Mouse (Mus musculus) liver, embryonic 13.5 days (tissue): ENCODE measurements around the gene Tshz2. TPM values are rescaled to one million over a fixed set of nuclear protein-coding genes. Genes with fewer than 3 reads are reported as not detected.

Experiments used
- ATAC-seq: fragments of 200-750 bp; cut with Nextera tagmentation; 2 replicates; pipeline ENCODE4 v1.8.0; 2017; ENCODE audit warnings: low read depth, mild to moderate bottlenecking, moderate number of reproducible peaks, moderate library complexity
- DNase-seq: peaks from one replicate; pipeline ENCODE4 v3.0.0; 2022
- H3K27ac ChIP-seq: fragments of 300-500 bp; sonication (generic); 2 replicates; pipeline ENCODE4 v1.5.1; 2015; ENCODE audit warnings: moderate library complexity, mild to moderate bottlenecking, inconsistent platforms
- H3K27me3 ChIP-seq: fragments of 300-500 bp; sonication (generic); 2 replicates; pipeline ENCODE4 v1.6.1; 2015; ENCODE audit warnings: mild to moderate bottlenecking, inconsistent platforms
- H3K36me3 ChIP-seq: fragments of 300-500 bp; sonication (generic); 2 replicates; pipeline ENCODE4 v1.6.1; 2015; ENCODE audit warnings: mild to moderate bottlenecking, inconsistent platforms
- H3K4me1 ChIP-seq: fragments of 300-500 bp; sonication (generic); replicated peaks from 2 replicates; pipeline ENCODE4 v1.6.1; 2015; ENCODE audit warnings: inconsistent platforms
- H3K4me2 ChIP-seq: fragments of 300-500 bp; sonication (generic); 2 replicates; pipeline ENCODE4 v1.6.1; 2015; ENCODE audit warnings: inconsistent platforms, mild to moderate bottlenecking, moderate library complexity
- H3K4me3 ChIP-seq: fragments of 300-500 bp; sonication (generic); replicated peaks from 2 replicates; pipeline ENCODE4 v1.5.1; 2015; ENCODE audit warnings: mild to moderate bottlenecking, inconsistent platforms
- H3K9ac ChIP-seq: fragments of 300-500 bp; sonication (generic); 2 replicates; pipeline ENCODE4 v1.6.1; 2015; ENCODE audit warnings: mild to moderate bottlenecking, inconsistent platforms
- H3K9me3 ChIP-seq: fragments of 300-500 bp; sonication (generic); replicated peaks from 2 replicates; pipeline ENCODE4 v1.6.1; 2016; ENCODE audit warnings: inconsistent platforms
- WGBS: fragments of 180-500 bp; shearing (Covaris S2); methylation state at CpG from one replicate; pipeline ENCODE4 v1.1.7; 2015; ENCODE audit not compliant: insufficient replicate concordance; 5-methylcytosine and 5-hydroxymethylcytosine counted together
- polyA plus RNA-seq: library from polyadenylated mRNA; unstranded; fragments of >200 nt; fragmentation: Nextera tagmentation; extraction: Ambion mirVana; gene quantifications from 2 replicates; pipeline ENCODE4 v1.2.1, GENCODE M21; 2015

Tshz2 gene
- polyA plus RNA-seq, 1 experiment from 2014 or later: 1.0 TPM

DNA sequence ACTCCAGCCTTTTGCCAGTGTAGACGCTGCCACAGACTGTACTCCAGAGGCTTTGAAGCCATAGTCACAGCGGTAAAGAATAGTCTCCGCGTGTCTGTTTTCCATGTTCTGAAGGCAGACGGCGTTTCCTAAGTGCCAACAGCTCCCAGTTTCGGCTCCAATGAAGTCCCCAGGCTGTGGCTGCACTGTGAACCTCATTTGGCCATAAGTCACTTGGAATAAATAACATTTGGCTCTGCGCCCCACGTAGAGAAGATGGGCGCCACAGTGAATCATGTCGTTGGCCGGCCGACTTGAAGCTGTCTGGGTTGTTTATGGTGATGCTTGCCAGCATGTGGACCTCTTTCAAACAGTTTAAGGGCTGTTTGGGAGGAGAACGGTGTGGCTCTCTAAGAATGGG, 426.0 kb downstream of the Tshz2 start:
- Histone ChIP-seq H3K4me2 (no peak overlapping the region), H3K9me3 (no peaks in the 10 kb centered on the region), H3K36me3 (no peaks in the 10 kb centered on the region), H3K9ac (no peak overlapping the region), H3K27me3 (no peaks in the 10 kb centered on the region), H3K4me1 (no peaks in the 10 kb centered on the region), H3K4me3 (no peak overlapping the region), H3K27ac (no peak overlapping the region)
- ATAC-seq (no peak), DNase-seq (no peak)
- 77% methylated on average over 14 of the region's 14 CpGs for WGBS

DNA sequence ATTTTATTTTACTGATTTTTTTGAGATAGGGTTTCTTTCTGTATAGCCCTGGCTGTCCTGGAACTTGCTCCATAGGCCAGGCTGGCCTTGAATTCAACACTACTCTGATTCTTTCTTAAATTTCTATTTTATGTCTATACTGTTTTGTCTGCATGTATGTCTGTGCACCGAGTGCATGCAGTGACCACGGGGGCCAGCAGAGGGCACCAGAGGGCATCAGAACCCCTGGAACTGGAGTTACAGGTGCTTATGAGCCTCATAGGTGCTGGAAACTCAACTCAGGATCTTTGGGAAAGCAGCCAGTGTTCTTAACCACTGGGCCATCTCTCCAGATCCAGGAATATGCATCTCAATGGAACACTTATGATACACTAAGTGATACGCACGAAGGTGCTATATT, 427.3 kb downstream of the Tshz2 start:
- Histone ChIP-seq H3K4me2 (no peak overlapping the region), H3K36me3 (no peaks in the 10 kb centered on the region), H3K4me3 (no peak overlapping the region), H3K27ac (no peak overlapping the region), H3K27me3 (no peaks in the 10 kb centered on the region), H3K4me1 (no peaks in the 10 kb centered on the region), H3K9me3 (no peaks in the 10 kb centered on the region), H3K9ac (no peak overlapping the region)
- DNase-seq (peak; percentile 46), ATAC-seq (no peak)
- 54% methylated on average over 4 of the region's 4 CpGs for WGBS

DNA sequence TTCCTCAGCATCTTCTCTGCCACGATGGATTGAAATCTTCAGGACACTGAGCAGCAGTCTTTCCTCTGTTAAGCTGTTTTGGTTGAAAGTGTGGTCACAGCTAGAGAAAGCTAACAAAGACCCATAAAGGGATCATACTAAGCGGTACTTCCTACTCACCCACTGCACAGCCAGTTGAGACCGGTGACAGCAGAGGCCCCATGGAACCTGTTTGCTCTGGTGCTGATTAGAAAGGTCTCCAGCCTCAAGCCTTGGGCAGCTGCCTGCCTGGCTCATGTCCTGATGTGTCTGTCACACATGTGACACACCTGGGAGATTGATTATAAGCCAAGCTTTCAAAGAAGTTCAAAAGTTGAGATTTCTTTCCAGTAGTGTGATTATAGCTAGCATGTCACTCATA, 429.6 kb downstream of the Tshz2 start:
- Histone ChIP-seq H3K9me3 (no peaks in the 10 kb centered on the region), H3K27me3 (no peaks in the 10 kb centered on the region), H3K36me3 (no peaks in the 10 kb centered on the region), H3K4me3 (no peak overlapping the region), H3K4me1 (no peaks in the 10 kb centered on the region), H3K27ac (no peak overlapping the region), H3K9ac (no peak overlapping the region), H3K4me2 (no peak overlapping the region)
- ATAC-seq (no peak), DNase-seq (no peak)
- 59% methylated on average over 3 of the region's 3 CpGs for WGBS

DNA sequence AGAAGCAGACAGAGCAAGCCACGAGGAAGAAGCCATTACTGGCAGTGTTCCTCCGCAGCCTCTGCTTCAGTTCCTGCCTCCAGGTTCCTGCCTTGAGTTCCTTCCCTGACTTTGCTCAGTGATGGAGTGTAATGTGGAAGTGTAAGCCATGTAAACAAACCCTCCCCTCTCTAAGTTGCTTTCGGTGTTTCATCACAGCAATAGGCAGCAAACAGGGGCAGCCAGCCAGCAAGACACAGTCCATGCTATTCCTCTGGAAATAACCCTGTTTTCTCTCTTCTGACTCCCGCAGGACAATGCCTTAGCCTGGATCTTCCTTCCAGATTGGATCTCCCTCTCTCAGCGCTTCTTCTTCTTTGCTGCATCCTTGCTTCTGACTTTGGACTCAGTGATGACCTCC, 437.2 kb downstream of the Tshz2 start:
- H3K4me1 ChIP-seq: no peaks in the 10 kb centered on the region; the same call in 1 of the 2 replicates
- H3K9ac ChIP-seq: no peak overlapping the region
- H3K4me2 ChIP-seq: no peak overlapping the region
- ATAC-seq (no peak), DNase-seq (no peak)
- no peak overlapping the region for H3K4me3 ChIP-seq
- H3K36me3 ChIP-seq: no peaks in the 10 kb centered on the region
- 66% methylated on average over 5 of the region's 5 CpGs for WGBS
- no peaks in the 10 kb centered on the region for H3K27me3 ChIP-seq
- H3K9me3 ChIP-seq: no peaks in the 10 kb centered on the region
- no peak overlapping the region for H3K27ac ChIP-seq

DNA sequence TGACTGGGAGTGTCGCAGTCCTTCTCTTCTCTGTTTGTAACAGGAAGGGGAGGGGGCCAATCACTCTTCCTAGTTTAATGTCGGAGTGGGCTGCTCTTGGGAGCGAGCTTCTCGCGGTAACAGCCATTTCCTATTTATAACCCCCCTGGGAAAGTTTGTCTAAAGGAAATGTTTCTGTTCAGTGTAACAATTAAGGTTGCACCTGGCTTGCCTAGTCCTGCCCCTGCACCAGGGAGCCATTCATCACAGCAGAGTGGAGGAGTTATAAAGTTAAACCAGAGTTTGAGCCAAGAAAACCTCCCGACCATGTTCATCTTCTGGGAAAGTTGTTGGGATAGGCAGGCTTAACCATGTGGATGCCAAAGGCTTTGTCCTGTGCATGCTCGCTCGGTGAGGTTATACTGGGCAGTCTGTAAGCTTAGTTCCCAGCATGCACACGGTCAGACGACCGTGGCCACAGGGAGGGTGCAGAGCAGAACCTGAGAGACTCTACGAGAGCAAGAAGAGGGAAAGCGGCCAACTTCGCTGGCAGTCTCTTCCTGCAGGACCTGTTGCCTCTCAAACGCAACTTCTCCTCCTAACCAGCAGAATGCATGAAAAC, 437.9 kb downstream of the Tshz2 start:
- Histone ChIP-seq H3K9me3 (no peaks in the 10 kb centered on the region), H3K27ac (no peak overlapping the region), H3K9ac (no peak overlapping the region), H3K4me2 (peak overlapping the region; percentile 23; the same call in 1 of the 2 replicates), H3K36me3 (no peaks in the 10 kb centered on the region), H3K4me1 (no peaks in the 10 kb centered on the region; the same call in 1 of the 2 replicates), H3K4me3 (no peak overlapping the region), H3K27me3 (no peaks in the 10 kb centered on the region)
- WGBS: 35% methylated on average over 15 of the region's 15 CpGs
- DNase-seq: no peak
- no peak; the same call in 1 of the 2 replicates for ATAC-seq

DNA sequence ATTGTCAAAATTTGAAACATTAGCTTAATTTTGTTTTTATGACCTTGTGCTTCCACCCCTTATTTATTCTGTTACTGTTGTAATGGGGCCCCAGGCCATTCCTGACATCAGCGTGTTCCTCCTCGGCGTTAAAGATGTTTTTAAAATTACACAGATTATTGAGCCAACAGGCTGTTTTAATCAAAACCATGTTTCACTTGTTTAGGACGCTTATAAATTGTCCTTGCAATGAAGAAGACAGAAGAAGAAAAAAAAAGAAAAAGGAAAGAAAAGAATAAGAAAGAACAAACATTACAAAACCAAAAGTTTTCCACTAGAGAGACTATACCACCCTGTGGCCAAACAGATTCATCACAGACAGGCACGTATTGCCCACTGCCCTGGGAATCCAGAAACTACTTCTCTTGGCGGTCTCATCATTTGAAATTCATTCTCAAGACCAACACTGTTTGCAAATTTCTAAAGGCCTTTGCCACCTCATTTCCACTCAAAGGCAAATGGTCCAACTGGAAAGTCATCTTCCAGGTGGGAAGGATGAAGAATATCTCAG, 444.2 kb downstream of the Tshz2 start:
- Histone ChIP-seq H3K4me3 (no peak overlapping the region), H3K27ac (no peak overlapping the region), H3K4me2 (no peak overlapping the region), H3K4me1 (no peaks in the 10 kb centered on the region), H3K9ac (no peak overlapping the region), H3K36me3 (no peaks in the 10 kb centered on the region), H3K9me3 (no peaks in the 10 kb centered on the region), H3K27me3 (no peaks in the 10 kb centered on the region)
- DNase-seq (no peak), ATAC-seq (no peak)
- 67% methylated on average over 6 of the region's 6 CpGs for WGBS

DNA sequence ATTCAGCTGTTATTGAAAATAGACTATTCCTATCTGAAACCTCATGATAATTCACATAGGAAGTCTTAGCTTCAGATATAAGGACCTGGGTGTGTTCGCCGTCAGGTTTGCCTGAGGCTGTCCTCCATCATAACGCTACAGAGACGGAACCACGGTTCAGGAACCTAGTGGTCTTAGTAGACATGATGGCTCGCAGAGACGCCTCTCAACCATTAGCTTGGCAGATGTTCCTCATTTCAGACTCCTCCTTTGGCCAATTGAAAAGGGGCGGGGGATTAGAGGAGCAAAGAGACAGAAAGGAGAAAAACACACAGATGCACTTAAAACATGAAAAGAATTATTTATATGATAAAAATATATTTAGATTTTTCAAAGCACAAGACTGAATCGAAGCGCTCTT, 445.2 kb downstream of the Tshz2 start:
- DNase-seq (no peak), ATAC-seq (no peak)
- 50% methylated on average over 10 of the region's 10 CpGs for WGBS
- no peak overlapping the region for H3K4me3 ChIP-seq
- no peak overlapping the region for H3K9ac ChIP-seq
- H3K9me3 ChIP-seq: no peaks in the 10 kb centered on the region
- no peaks in the 10 kb centered on the region for H3K4me1 ChIP-seq
- H3K36me3 ChIP-seq: no peaks in the 10 kb centered on the region
- no peak overlapping the region for H3K4me2 ChIP-seq
- H3K27me3 ChIP-seq: no peaks in the 10 kb centered on the region
- no peak overlapping the region for H3K27ac ChIP-seq

DNA sequence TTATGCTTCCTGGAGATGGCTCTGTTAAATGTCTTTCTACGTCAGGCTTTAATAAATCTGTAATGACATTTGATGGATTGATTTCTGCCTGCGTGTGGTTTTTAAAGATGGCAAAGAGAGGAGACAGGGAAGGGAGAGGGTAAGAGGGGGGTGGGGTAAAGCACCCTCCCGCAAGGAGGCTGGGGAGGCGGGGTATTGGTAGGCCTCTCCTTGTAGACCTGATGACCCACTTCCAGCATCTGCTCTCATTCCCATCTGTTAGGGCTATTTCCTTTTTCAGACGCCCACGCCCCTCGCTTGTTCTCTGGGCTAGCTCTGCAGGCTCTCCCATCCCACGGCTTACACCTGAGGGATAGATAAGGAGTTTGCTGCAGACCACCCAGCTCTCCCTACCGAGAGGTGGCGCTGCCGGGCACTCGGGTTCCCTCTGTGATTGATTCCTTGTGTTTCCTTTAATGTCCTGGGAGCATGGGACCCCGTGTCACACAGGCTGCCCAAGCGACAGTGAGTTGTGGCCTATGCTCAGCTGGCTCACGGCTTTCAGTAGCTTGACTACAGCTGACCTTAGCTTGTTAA, 445.7 kb downstream of the Tshz2 start:
- Histone ChIP-seq H3K4me1 (no peaks in the 10 kb centered on the region), H3K27me3 (no peaks in the 10 kb centered on the region), H3K4me2 (no peak overlapping the region), H3K27ac (no peak overlapping the region), H3K4me3 (no peak overlapping the region), H3K9ac (no peak overlapping the region), H3K9me3 (no peaks in the 10 kb centered on the region), H3K36me3 (no peaks in the 10 kb centered on the region)
- no peak for DNase-seq
- WGBS: 37% methylated on average over 15 of the region's 15 CpGs
- no peak for ATAC-seq

DNA sequence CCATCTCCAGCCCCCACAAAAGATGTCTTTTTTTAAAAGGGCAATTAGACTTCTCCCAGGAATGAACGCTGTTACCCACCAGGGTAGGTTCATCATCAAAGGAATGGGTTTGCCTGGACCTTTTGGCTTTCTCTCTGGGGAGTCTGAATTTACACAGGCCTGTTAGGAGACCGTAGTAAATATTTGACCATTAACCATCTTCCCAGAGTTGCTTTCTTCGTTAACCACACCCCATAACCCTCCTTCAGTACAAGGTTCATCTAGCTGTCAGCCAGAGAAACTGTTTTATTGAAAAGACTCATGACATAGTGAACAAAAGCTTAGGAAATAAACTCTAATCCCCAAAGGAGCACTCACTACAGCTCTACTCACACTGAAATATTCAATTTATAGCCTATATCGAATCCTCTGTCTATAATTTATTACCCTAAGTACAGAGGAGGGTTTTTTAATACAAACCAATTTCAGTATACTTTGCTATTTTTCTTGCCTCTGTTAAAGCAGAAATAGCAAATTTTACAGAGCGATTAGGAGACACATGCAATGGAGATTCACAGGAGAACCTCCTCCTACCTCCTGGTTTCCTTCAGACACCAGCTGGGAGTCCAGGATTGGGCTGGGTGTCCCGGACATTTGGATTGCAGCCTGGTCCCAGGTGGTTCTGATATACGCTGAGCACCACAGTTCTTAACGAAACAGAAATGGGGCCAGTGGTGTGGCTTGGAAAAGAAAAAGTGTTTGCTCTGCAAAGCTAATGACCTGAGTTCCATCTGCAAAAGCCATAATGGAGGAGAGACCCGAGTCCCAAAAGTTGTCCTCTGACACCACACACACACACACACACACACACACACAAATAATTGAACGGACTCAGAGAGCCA, 459.0 kb downstream of the Tshz2 start:
- ATAC-seq (no peak), DNase-seq (no peak)
- Histone ChIP-seq H3K4me1 (peaks cover 24% of the 10 kb centered on the region), H3K27ac (no peak overlapping the region), H3K9ac (no peak overlapping the region), H3K9me3 (no peaks in the 10 kb centered on the region), H3K4me2 (no peak overlapping the region), H3K36me3 (no peaks in the 10 kb centered on the region), H3K27me3 (no peaks in the 10 kb centered on the region), H3K4me3 (no peak overlapping the region)
- WGBS: 60% methylated on average over 10 of the region's 10 CpGs

DNA sequence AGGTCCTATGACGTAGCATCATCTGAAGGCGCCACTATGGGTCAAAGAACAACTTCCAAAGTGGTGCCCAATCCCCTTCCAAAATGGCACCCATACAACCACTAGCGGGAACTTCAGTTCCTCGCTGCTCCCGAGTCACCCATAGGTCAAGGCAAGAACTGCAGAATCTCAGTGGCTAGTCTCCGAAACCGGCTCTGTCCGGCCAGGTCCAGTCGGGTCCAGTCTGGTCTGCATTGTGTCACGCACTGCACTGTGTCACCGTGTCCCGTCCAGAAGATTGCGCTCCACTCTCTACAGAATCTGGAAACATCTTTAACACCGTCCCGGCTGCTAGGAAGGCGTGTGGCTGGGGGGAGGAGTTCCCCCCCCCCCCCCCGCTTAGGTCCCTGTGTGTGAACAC, 461.4 kb downstream of the Tshz2 start:
- Histone ChIP-seq H3K27me3 (0 out of 2 replicates have a peak, but pooled peaks cover 3% of the 10 kb centered on the region), H3K9ac (no peak overlapping the region), H3K4me1 (peaks cover 7% of the 10 kb centered on the region; the same call in 1 of the 2 replicates), H3K36me3 (no peaks in the 10 kb centered on the region), H3K4me3 (no peak overlapping the region), H3K4me2 (no peak overlapping the region), H3K9me3 (no peaks in the 10 kb centered on the region), H3K27ac (no peak overlapping the region)
- 73% methylated on average over 17 of the region's 17 CpGs for WGBS
- ATAC-seq (0 out of 2 replicates have a peak, but pooled peaks have one; percentile 23), DNase-seq (no peak)

DNA sequence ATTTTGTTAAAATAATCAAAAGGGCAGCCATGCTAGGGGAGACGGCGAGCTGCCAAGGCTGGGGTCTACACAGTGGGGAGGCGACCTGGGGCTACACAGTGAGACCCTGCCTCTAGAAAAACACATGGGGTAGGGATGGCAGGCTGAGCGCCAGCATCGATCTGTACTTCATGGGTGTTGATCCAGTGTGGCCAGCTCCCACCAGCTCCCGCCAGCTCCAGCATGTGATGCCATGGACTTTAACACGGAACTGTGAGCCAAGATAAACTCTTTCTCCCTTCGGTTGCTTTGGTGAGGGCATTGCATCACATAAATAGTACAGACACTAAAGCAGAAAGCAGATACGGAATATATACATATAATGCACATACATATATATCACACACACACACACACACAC, 462.1 kb downstream of the Tshz2 start:
- H3K4me3 ChIP-seq: no peak overlapping the region
- 76% methylated on average over 9 of the region's 9 CpGs for WGBS
- H3K36me3 ChIP-seq: no peaks in the 10 kb centered on the region
- H3K27ac ChIP-seq: no peak overlapping the region
- DNase-seq (no peak), ATAC-seq (no peak)
- 0 out of 2 replicates have a peak, but pooled peaks cover 3% of the 10 kb centered on the region for H3K27me3 ChIP-seq
- H3K4me1 ChIP-seq: peaks cover 7% of the 10 kb centered on the region; the same call in 1 of the 2 replicates
- no peaks in the 10 kb centered on the region for H3K9me3 ChIP-seq
- no peak overlapping the region for H3K4me2 ChIP-seq
- no peak overlapping the region for H3K9ac ChIP-seq
